Mouse (Mus musculus) MEL-GATA-1-ER (cell line): ENCODE data around the gene Tbpl2.

Source experiments
- DNase-seq: peaks from one replicate; pipeline ENCODE4 v3.0.0-alpha.2; 2012; ENCODE audit warnings: low read depth; ENCODE audit errors: extremely low read depth

Tbpl2 gene

GRCm38 (mm10) chr2:24096495-24096894, at the start of gene Tbpl2:
Tbpl2 (minus strand) TSS chr2:24096595.
- DNase-seq: no peak

DNA sequence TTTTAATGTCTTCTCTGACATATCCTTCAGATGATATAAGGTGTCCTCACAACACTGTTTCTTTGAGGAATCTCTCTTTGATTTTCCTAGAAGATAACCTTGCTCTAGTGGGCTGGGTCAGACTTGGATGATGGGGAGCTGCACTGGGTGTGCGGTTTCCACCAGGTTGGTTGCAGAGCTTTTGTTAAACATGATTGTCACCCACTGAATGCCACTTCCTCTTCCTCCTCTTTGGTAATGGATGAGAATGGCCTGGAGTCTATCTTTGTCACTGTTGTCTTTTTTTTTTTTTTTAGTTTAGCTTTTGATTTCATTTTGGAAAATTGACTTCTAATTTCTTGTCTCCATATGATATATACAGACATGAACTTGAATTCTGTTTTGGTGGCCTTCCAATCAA, 38.0 kb upstream of the Tbpl2 start:
- DNase-seq: no peak

- no peak for DNase-seq
Observed at GRCm38 (mm10) chr2:24109085-24109484, 12.7 kb upstream of the Tbpl2 start.

- no peak for DNase-seq
Observed at GRCm38 (mm10) chr2:24103619-24104289, 7.4 kb upstream of the Tbpl2 start.

GRCm38 (mm10) chr2:24090921-24091320, 5.5 kb downstream of the Tbpl2 start:
- DNase-seq: no peak

DNA sequence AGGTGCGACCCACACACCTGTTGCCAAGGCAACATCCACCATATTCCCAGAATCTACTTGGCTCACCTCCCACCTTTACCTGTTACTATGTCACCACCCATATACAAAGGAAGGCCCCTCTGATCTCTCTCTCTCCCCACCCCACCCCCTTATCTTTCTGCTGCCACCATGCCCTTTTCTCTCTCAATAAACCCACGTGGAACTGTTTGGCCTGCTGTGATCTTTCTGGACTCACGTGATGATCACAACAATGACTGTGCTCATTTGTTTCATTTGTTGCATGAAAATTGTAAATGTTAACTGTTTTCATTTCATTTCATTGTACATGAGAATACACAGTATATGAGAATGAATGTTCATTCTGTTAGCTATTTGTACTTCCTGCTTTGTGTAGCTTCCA, 45.9 kb downstream of the Tbpl2 start:
- DNase-seq: no peak

- DNase-seq: no peak
Observed at GRCm38 (mm10) chr2:24049344-24049990, 46.9 kb downstream of the Tbpl2 start, which contains the start of gene Hnmt. Hnmt (minus strand) TSS chr2:24049394.

GRCm38 (mm10) chr2:24048480-24049097, 47.8 kb downstream of the Tbpl2 start:
- DNase-seq: peak; percentile 51

DNA sequence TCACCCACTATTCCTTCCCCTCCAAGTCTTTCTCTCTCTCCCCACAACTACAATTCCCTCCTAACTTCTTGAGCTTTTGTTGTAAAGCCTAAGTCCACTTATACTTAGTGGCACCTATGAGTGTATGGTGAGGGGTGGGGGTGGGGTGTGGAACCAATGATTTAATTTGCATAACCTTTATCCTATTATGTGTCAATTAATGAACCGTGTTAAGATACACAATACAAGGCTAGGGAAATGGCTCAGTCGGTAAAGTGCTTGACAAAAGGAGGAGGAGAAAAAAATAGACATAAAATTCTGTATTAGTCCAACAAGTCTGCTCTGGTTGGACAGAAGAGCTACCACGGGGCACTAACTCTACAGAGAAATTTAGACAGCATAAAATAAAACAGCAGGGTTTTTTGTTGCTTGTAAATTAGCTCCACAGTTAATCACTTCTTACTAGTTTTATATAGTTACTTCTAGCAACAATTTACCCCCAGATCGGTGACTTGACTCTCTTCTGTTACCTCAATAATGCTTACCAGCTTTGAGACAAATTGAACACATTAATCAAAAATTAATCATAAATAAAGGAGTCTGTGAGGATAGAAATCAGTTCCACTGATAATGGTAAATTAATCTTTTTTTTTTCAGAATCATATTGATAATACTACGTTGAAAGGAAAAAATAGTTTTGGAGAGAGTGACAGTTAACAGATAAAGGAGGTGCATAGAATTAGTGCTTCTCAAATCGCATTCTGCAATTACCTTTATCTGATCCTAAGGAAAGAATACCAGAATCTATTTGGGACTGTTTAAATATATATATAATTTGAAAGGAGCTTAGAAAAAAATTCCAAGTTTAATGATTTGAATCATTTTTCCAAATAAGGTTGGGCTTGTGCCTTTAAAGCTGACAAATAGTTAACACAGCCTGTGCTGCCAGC, 48.6 kb downstream of the Tbpl2 start:
- no peak for DNase-seq

DNA sequence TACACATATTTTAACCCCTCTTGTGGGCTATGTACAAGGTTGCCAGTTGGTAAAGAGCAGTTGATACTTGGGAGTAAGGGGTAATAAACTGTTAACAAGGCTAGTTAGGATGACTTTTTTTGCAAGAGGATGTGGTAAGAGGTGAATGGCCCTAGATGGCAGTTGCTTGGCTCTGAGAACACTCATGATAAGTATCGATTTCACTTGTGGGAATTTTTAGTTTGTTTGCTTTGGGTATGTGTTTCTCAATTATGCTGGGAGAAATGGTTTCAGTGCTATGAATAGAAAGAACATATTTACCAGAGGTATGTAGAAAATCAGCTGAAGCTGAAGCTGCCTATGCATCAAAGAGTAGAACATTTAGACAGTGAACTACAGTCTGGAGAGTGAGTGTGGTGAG, 53.5 kb downstream of the Tbpl2 start:
- no peak for DNase-seq

- no peak for DNase-seq
Observed at GRCm38 (mm10) chr2:24040531-24040930, 55.9 kb downstream of the Tbpl2 start.
